Mouse (Mus musculus) spleen, adult 2 months (tissue): ENCODE measurements around the gene Gm10295.

Experiments used
- CTCF ChIP-seq: fragments of 200-500 bp; IDR thresholded peaks from 2 replicates; pipeline ENCODE4 v1.5.1; 2011; ENCODE audit warnings: mild to moderate bottlenecking, inconsistent platforms; ENCODE audit not compliant: insufficient read depth, insufficient read length, insufficient replicate concordance; ENCODE audit errors: extremely low read depth
- POLR2A ChIP-seq: fragments of 200-500 bp; IDR thresholded peaks from 2 replicates; pipeline ENCODE4 v1.6.1; 2011; ENCODE audit warnings: low read depth, low read length, inconsistent platforms

GRCm38 (mm10) chr7:71308051-71308450, 43.2 kb downstream of the Gm10295 start:
- TF ChIP-seq CTCF (no peak), POLR2A (no peak)
